8 mouse cellular contexts compared by ENCODE assay signal in genomic region chr5:97055511-97056068, GRCm38 (mm10). TPM values are rescaled to one million over a fixed set of nuclear protein-coding genes. Genes with fewer than 3 reads are reported as not detected.
A peak's percentile ranks its signal among the peaks of the same experiment; 100 is the strongest.
DNase-seq lines count a peak whose midpoint lies in the region; ATAC-seq and TF ChIP-seq lines count a peak whose summit lies in the region.

No protein-coding gene starts in this region.

- no peak overlapping the region for H3K27ac ChIP-seq in gastrocnemius, adult 2 months
- H3K27ac ChIP-seq in neural tube, embryonic 13.5 days (replicated peaks) = no peak overlapping the region
- no peak overlapping the region for H3K27ac ChIP-seq in neural tube, embryonic 15.5 days (replicated peaks)
- no peak overlapping the region for H3K27ac ChIP-seq in lung, postnatal 0 days (ENCODE audit: low read length)

- TF ChIP-seq EP300 in lung, postnatal 0 days (IDR thresholded peaks at IDR 0.05) = no peak

- H3K9me3 ChIP-seq in neural tube, embryonic 13.5 days = no peaks in the 10 kb centered on the region
- H3K9me3 ChIP-seq in neural tube, embryonic 15.5 days (replicated peaks) = no peaks in the 10 kb centered on the region
- H3K9me3 ChIP-seq in lung, postnatal 0 days (ENCODE audit: low read length) = no peaks in the 10 kb centered on the region

- H3K36me3 ChIP-seq in neural tube, embryonic 13.5 days = peaks cover 22% of the 10 kb centered on the region
- H3K36me3 ChIP-seq in neural tube, embryonic 15.5 days = 0 out of 2 replicates have a peak, but pooled peaks cover 20% of the 10 kb centered on the region
- H3K36me3 ChIP-seq in lung, postnatal 0 days (ENCODE audit: insufficient read depth, low read length) = peaks cover 4% of the 10 kb centered on the region; the same call in 1 of the 2 replicates

- ATAC-seq in neural tube, embryonic 13.5 days (ENCODE audit: low read depth) = 0 out of 2 replicates have a peak, but pooled peaks have one; percentile 41
- no peak; the same call in 1 of the 2 replicates for ATAC-seq in neural tube, embryonic 15.5 days (ENCODE audit: low FRiP score)
- ATAC-seq in lung, postnatal 0 days = no peak

- WGBS in neural tube, embryonic 13.5 days = 16% methylated on average over 1 of the region's 1 CpGs
- 4% methylated on average over 1 of the region's 1 CpGs for WGBS in neural tube, embryonic 15.5 days
- WGBS in lung, postnatal 0 days = 0% methylated on average over 1 of the region's 1 CpGs

- TF ChIP-seq CTCF in gastrocnemius, adult 2 months (IDR thresholded peaks at IDR 0.05) = peak; percentile 95
- TF ChIP-seq CTCF in lung, postnatal 0 days (IDR thresholded peaks at IDR 0.05) = peak; percentile 79

- DNase-seq in gastrocnemius, adult 2 months = no peak
- DNase-seq in gastrocnemius, postnatal 14 days = no peak
- DNase-seq in ZHBTc4 (ENCODE audit: low read depth, low spot score) = peak; percentile 68
- DNase-seq in heart, adult 9 months (ENCODE audit: low spot score in 2 of 2) = peak; percentile 25 to 46
- DNase-seq in lung, postnatal 0 days (ENCODE audit: low spot score) = peak; percentile 80
- peak; percentile 36 for DNase-seq in thymus, postnatal 25 days

- H3K4me1 ChIP-seq in neural tube, embryonic 13.5 days (replicated peaks) = no peaks in the 10 kb centered on the region
- H3K4me1 ChIP-seq in neural tube, embryonic 15.5 days = no peaks in the 10 kb centered on the region
- H3K4me1 ChIP-seq in lung, postnatal 0 days (ENCODE audit: insufficient read depth, low read depth, low read length) = no peaks in the 10 kb centered on the region

- H3K4me3 ChIP-seq in gastrocnemius, adult 2 months = no peak overlapping the region
- H3K4me3 ChIP-seq in neural tube, embryonic 13.5 days = no peak overlapping the region
- no peak overlapping the region for H3K4me3 ChIP-seq in neural tube, embryonic 15.5 days (replicated peaks)
- no peak overlapping the region for H3K4me3 ChIP-seq in lung, postnatal 0 days (ENCODE audit: low read depth, low read length)

- intact Hi-C loops in gastrocnemius, adult 2 months (cut with DNase I) = loop anchor here (1.0 to 5.0 kb wide), 3 partner anchors 58 to 201 kb away; partner anchors contain the start of gene Bmp2k
- intact Hi-C loops in gastrocnemius, postnatal 14 days (cut with DNase I; ENCODE audit: low total_unique reads) = loop anchor here (5.0 kb wide), 2 partner anchors 183 to 203 kb away; no protein-coding TSS in a partner anchor

- H3K4me2 ChIP-seq in neural tube, embryonic 13.5 days = no peak overlapping the region
- no peak overlapping the region for H3K4me2 ChIP-seq in neural tube, embryonic 15.5 days
- H3K4me2 ChIP-seq in lung, postnatal 0 days (replicated peaks; ENCODE audit: low read depth, low read length) = no peak overlapping the region

- H3K9ac ChIP-seq in neural tube, embryonic 13.5 days = no peak overlapping the region
- H3K9ac ChIP-seq in neural tube, embryonic 15.5 days (replicated peaks) = no peak overlapping the region
- H3K9ac ChIP-seq in lung, postnatal 0 days (replicated peaks; ENCODE audit: low read depth) = no peak overlapping the region

- no peaks in the 10 kb centered on the region for H3K27me3 ChIP-seq in neural tube, embryonic 13.5 days
- H3K27me3 ChIP-seq in neural tube, embryonic 15.5 days (replicated peaks) = no peaks in the 10 kb centered on the region
- no peaks in the 10 kb centered on the region for H3K27me3 ChIP-seq in lung, postnatal 0 days (replicated peaks; ENCODE audit: insufficient read depth, low read length)

RNA-seq across cellular contexts. Expression of gene Paqr3, which starts 55.8 kb away (rescaled TPM):
- 1 to 10 TPM; 1.8 to 3.3 TPM for total RNA-seq in gastrocnemius, adult 2 months (2021)
- 1 to 10 TPM; 2.8 TPM for total RNA-seq in gastrocnemius, postnatal 14 days (2021)
- polyA plus RNA-seq in neural tube, embryonic 13.5 days (2015; fragmentation: Nextera tagmentation; extraction: Ambion mirVana) = 18.6 and 24.5 TPM in 2 replicates
- polyA plus RNA-seq in neural tube, embryonic 15.5 days (2015; fragmentation: Nextera tagmentation; extraction: Ambion mirVana) = 15.7 and 17.6 TPM in 2 replicates
- polyA plus RNA-seq in lung, postnatal 0 days (2015; fragmentation: Nextera tagmentation; extraction: Ambion mirVana) = 1.2 and 1.4 TPM in 2 replicates

RNA-seq across cellular contexts. Expression of gene Bmp2k, which starts 58.1 kb away (rescaled TPM):
- total RNA-seq in gastrocnemius, adult 2 months (2021) = 10 to 100 TPM in 1 of 2 experiments, 1 to 10 TPM in 1; 9.6 to 12.9 TPM
- total RNA-seq in gastrocnemius, postnatal 14 days (2021) = 10 to 100 TPM; 10.5 to 11.3 TPM
- 9.2 and 9.9 TPM in 2 replicates for polyA plus RNA-seq in neural tube, embryonic 13.5 days (2015; fragmentation: Nextera tagmentation; extraction: Ambion mirVana)
- polyA plus RNA-seq in neural tube, embryonic 15.5 days (2015; fragmentation: Nextera tagmentation; extraction: Ambion mirVana) = 7.8 and 10.9 TPM in 2 replicates
- polyA plus RNA-seq in lung, postnatal 0 days (2015; fragmentation: Nextera tagmentation; extraction: Ambion mirVana) = 16.5 and 17.3 TPM in 2 replicates

Comparison
In these comparisons a context has a peak if more than half of its experiments do, and no peak if none do; other contexts are left out.
1. DNase-seq: peak in ZHBTc4 (single experiment), heart, adult 9 months (2 of 2), lung, postnatal 0 days (single experiment) and thymus, postnatal 25 days (single experiment); none in gastrocnemius, adult 2 months (single experiment) and gastrocnemius, postnatal 14 days (single experiment).